Mouse (Mus musculus) limb, embryonic 11.5 days (tissue): Measurements from ENCODE around the gene Shq1. TPM values are rescaled to one million over a fixed set of nuclear protein-coding genes. Genes with fewer than 3 reads are reported as not detected.
A peak's percentile ranks its signal among the peaks of the same experiment; 100 is the strongest.

ENCODE experiments used
- ATAC-seq: fragments of 200-750 bp; cut with Nextera tagmentation; 2 replicates; pipeline ENCODE4 v1.8.0; 2017; ENCODE audit warnings: low read depth; ENCODE audit not compliant: insufficient number of reproducible peaks, low FRiP score, low TSS enrichment
- DNase-seq: peaks from one replicate; pipeline ENCODE4 v3.0.0-alpha.2; 2015; ENCODE audit warnings: low spot score
- H3K27ac ChIP-seq: fragments of 300-500 bp; sonication (generic); replicated peaks from 2 replicates; pipeline ENCODE4 v1.5.1; 2014; ENCODE audit warnings: low read depth, mild to moderate bottlenecking, low read length
- H3K27me3 ChIP-seq: fragments of 300-500 bp; sonication (generic); 2 replicates; pipeline ENCODE4 v1.6.1; 2014; ENCODE audit warnings: mild to moderate bottlenecking, low read length, mixed read lengths; ENCODE audit not compliant: control insufficient read depth, insufficient read depth
- H3K36me3 ChIP-seq: fragments of 300-500 bp; sonication (generic); 2 replicates; pipeline ENCODE4 v1.6.1; 2014; ENCODE audit warnings: mild to moderate bottlenecking, low read length, moderate library complexity, mixed read lengths; ENCODE audit not compliant: control insufficient read depth, insufficient read depth
- H3K4me1 ChIP-seq: fragments of 300-500 bp; sonication (generic); 2 replicates; pipeline ENCODE4 v1.6.1; 2014; ENCODE audit warnings: low read length, mixed read lengths; ENCODE audit not compliant: control insufficient read depth, insufficient read depth
- H3K4me2 ChIP-seq: fragments of 300-500 bp; sonication (generic); 2 replicates; pipeline ENCODE4 v1.6.1; 2014; ENCODE audit warnings: low read depth, mild to moderate bottlenecking, moderate library complexity; ENCODE audit not compliant: severe bottlenecking
- H3K4me3 ChIP-seq: fragments of 300-500 bp; sonication (generic); 2 replicates; pipeline ENCODE4 v1.5.1; 2014; ENCODE audit warnings: low read depth, low read length
- H3K9ac ChIP-seq: fragments of 300-500 bp; sonication (generic); 2 replicates; pipeline ENCODE4 v1.6.1; 2014; ENCODE audit warnings: mild to moderate bottlenecking, low read length
- H3K9me3 ChIP-seq: fragments of 300-500 bp; sonication (generic); 2 replicates; pipeline ENCODE4 v1.6.1; 2016; ENCODE audit warnings: low read length; ENCODE audit not compliant: control insufficient read depth
- WGBS: fragments of 180-500 bp; shearing (Covaris S2); extraction: QIAGEN DNeasy Blood & Tissue Kit; methylation state at CpG from one replicate; pipeline ENCODE4 v1.1.7; 2014; 5-methylcytosine and 5-hydroxymethylcytosine counted together
- polyA plus RNA-seq: library from polyadenylated mRNA; unstranded; fragments of >200 nt; fragmentation: Nextera tagmentation; extraction: Ambion mirVana; gene quantifications from 2 replicates; pipeline ENCODE4 v1.2.1, GENCODE M21; 2014

Gene Shq1
- polyA plus RNA-seq, 1 experiment from 2014 or later = 20.3 TPM

DNA sequence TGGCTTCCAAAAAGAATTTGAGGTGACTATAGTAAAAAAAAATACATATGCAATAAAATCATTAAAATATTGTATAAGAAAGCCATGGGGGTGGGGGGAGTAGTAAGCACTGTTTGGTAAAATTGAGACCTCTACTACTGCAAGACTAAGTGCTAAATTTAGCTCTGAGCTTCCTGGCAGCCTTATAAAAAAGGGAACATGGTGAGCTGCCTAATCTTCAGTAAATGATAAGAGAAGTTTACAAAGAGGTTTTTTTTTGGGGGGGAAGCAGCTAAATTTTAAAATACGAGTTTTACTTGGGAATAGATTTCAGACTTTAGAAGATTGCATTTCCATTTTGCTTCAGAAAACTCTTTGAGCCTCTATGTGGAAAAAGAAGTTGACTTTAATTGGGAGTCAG lies 37.3 kb upstream of the Shq1 start:
- Histone ChIP-seq H3K9ac (no peak overlapping the region), H3K9me3 (no peaks in the 10 kb centered on the region), H3K4me1 (no peaks in the 10 kb centered on the region; the same call in 1 of the 2 replicates), H3K4me3 (no peak overlapping the region), H3K27ac (no peak overlapping the region), H3K4me2 (no peak overlapping the region), H3K36me3 (no peaks in the 10 kb centered on the region), H3K27me3 (no peaks in the 10 kb centered on the region)
- WGBS = 78% methylated on average over 1 of the region's 1 CpGs
- ATAC-seq (no peak), DNase-seq (no peak)

DNA sequence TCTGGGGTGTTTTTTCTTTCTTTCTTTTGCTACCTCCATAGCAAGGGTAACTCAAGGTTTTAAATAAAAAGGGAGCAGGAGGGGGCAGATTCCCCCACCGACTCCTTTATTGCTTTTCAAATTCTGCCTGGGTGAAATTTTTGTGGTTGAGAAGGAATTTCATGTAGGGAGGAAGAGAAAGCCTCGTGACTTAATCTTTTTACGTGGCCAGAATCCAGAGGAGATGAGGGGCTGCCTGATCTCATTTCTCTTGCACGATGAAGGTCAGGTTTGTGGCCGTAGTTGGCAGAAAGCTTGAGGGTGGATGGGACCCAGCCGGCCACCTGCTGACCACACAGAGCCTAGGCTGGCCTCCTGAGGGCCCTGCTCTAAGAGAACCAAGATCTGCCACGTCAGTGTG lies 36.6 kb upstream of the Shq1 start:
- H3K4me3 ChIP-seq = no peak overlapping the region
- no peaks in the 10 kb centered on the region for H3K9me3 ChIP-seq
- H3K9ac ChIP-seq = no peak overlapping the region
- H3K27me3 ChIP-seq = no peaks in the 10 kb centered on the region
- no peak overlapping the region for H3K4me2 ChIP-seq
- H3K4me1 ChIP-seq = no peaks in the 10 kb centered on the region; the same call in 1 of the 2 replicates
- no peak overlapping the region for H3K27ac ChIP-seq
- ATAC-seq (no peak), DNase-seq (no peak)
- H3K36me3 ChIP-seq = no peaks in the 10 kb centered on the region
- WGBS = 51% methylated on average over 7 of the region's 7 CpGs

DNA sequence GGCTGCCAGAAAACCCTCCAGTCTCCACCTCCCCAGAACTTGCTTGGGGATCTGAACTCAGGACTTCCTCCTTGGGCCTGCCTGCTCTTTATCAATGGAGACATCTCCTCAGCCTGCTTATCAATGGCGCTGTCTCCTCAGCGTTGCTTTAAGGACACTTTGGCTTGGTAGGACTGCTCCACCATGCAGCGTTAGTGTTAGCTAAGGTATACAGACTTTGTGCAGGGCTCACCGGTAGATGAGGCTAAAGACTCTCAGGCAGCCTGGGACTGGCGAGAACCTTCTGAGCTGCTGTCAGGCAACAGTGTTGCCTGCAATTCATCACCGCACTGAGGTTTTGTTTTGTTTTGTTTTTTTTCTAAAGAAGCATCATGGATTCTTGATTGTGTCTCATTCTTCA lies 35.9 kb upstream of the Shq1 start:
- ATAC-seq (no peak), DNase-seq (no peak)
- Histone ChIP-seq H3K27ac (no peak overlapping the region), H3K27me3 (no peaks in the 10 kb centered on the region), H3K4me3 (no peak overlapping the region), H3K9me3 (no peaks in the 10 kb centered on the region), H3K36me3 (no peaks in the 10 kb centered on the region), H3K4me1 (no peaks in the 10 kb centered on the region; the same call in 1 of the 2 replicates), H3K4me2 (no peak overlapping the region), H3K9ac (no peak overlapping the region)
- WGBS = 73% methylated on average over 6 of the region's 6 CpGs

DNA sequence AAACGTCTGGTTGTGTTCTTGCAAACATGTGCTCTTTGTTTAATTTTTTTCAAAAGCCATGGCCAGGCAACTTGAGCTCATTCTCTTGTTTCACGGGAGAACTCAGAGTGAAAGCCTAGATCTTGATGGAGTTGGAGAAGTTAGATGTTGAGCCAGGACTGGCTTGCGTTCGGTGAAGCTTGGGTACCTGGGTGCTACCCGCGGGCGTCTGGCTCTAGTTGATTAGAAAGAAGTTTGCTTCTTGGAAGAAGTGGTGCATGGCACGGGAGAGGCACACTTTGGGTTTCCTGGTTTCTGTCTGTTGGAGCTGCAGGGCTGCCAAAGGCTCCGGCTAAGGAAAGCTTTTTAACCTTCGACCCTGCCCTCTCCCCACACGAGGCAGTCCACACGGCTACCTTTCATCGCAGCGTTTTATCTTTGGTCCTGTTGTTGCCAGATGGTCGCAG lies 34.4 kb upstream of the Shq1 start:
- no peaks in the 10 kb centered on the region for H3K9me3 ChIP-seq
- H3K4me1 ChIP-seq = no peaks in the 10 kb centered on the region; the same call in 1 of the 2 replicates
- H3K27ac ChIP-seq = no peak overlapping the region
- H3K4me3 ChIP-seq = peak overlapping the region; percentile 59
- WGBS = under 1% methylated on average over 15 of the region's 15 CpGs
- H3K27me3 ChIP-seq = no peaks in the 10 kb centered on the region
- no peaks in the 10 kb centered on the region for H3K36me3 ChIP-seq
- ATAC-seq (no peak), DNase-seq (peak; percentile 74)
- H3K4me2 ChIP-seq = peak overlapping the region; percentile 85
- peak overlapping the region; percentile 79 for H3K9ac ChIP-seq

DNA sequence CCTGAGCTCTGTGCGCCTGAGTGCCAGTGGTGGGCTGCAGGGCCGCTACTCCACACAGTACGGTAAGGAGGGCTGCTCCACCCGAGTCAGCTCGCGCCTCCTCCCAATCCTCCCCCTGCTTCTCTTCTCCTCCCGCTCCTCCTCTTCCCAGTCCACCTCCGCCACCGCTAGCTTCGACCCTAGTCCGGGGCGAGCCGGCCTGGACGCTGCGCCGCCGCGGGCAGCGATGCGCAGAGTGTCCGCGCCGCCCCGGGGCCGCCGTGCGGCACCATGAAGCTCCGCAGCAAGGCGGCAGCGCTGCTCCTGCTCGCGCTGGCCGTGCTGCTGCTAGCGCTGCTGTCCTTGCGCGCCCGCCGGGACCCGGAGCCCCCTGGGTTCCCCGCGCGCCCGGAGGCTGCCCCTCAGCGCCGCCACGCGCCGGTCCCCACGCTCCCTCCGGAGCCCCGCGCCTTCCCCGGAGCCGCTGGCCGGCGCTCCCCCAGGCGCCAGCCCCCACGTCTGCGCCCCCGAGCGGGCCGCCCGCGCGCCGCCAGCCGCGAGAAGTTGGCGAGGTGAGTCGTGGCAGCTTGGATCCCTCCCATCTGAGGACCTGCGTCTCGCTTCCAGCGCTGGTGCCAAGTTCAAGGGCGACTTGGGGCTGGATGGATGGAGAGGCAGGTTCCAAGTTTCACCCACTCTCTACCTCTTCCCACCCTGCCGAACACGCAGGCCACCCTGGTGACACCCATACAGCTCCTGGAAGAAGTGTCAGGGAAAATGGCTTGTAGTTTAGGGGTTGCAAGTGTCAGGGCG lies 33.8 kb upstream of the Shq1 start, which contains the start of gene Gxylt2:
Gene Gxylt2, plus strand, starts transcription at position 161 of the 792 bp plus-strand sequence.
- WGBS = under 1% methylated on average over 74 of the region's 77 CpGs
- DNase-seq (peak; percentile 83), ATAC-seq (peak; percentile 91)
- no peaks in the 10 kb centered on the region for H3K36me3 ChIP-seq
- H3K9ac ChIP-seq = peak within 1 kb of the TSS; percentile 79
- peak within 1 kb of the TSS; percentile 53 for H3K27ac ChIP-seq
- peak within 1 kb of the TSS; percentile 59 for H3K4me3 ChIP-seq
- no peaks in the 10 kb centered on the region for H3K9me3 ChIP-seq
- peak within 1 kb of the TSS; percentile 85 for H3K4me2 ChIP-seq
- no peaks in the 10 kb centered on the region for H3K27me3 ChIP-seq
- H3K4me1 ChIP-seq = no peaks in the 10 kb centered on the region; the same call in 1 of the 2 replicates

DNA sequence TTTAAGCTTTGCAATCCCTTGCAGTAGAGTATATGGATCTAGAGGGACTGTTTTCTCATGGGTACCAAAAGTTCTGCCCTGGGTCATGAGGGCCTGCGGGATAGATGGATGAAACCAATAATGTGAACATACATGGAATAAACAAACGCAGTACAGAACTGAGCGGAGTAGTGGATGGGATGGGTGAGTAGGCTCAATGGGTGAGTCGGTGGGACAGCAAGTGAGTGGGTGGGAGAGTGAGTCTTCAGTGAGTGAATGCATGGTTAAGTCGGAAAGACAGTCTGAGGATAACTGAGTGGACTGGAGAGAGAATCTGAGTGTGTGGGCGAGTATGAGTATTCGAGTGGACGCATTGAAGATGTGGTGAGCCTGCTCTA lies 33.2 kb upstream of the Shq1 start:
- WGBS = 36% methylated on average over 8 of the region's 8 CpGs
- no peak overlapping the region for H3K27ac ChIP-seq

DNA sequence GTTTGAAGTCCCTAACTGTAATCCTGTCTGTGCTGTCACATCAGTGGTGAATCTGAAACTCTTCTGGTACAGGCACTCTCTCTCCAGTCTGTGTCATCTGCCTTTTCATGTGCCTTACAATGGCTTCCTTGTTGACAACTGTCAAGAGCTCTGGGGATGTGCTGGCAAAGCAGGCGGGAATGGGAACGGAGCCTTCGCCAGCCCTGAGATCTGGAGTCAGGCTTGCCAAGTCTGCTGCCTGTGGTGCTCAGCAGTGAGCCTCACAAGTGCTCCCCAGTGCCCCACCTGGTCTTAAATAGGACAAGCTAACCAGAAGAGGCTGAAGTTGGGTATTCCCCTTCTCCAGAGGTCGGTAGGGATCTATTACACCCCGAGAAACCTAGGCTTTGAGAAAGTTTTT lies 29.8 kb upstream of the Shq1 start:
- no peak for ATAC-seq
- Histone ChIP-seq H3K4me2 (no peak overlapping the region), H3K4me3 (no peak overlapping the region), H3K27ac (no peak overlapping the region), H3K9ac (no peak overlapping the region), H3K4me1 (no peaks in the 10 kb centered on the region; the same call in 1 of the 2 replicates), H3K9me3 (no peaks in the 10 kb centered on the region), H3K36me3 (no peaks in the 10 kb centered on the region), H3K27me3 (no peaks in the 10 kb centered on the region)
- 82% methylated on average over 5 of the region's 5 CpGs for WGBS
- DNase-seq = no peak

More for the DNA sequence above, 33.2 kb upstream of the Shq1 start:
- DNase-seq (no peak), ATAC-seq (no peak)
- Histone ChIP-seq H3K9ac (no peak overlapping the region; the same call in 1 of the 2 replicates), H3K9me3 (no peaks in the 10 kb centered on the region), H3K4me3 (peak overlapping the region; percentile 59), H3K4me1 (no peaks in the 10 kb centered on the region; the same call in 1 of the 2 replicates), H3K27me3 (no peaks in the 10 kb centered on the region), H3K4me2 (peak overlapping the region; percentile 85), H3K36me3 (no peaks in the 10 kb centered on the region)

DNA sequence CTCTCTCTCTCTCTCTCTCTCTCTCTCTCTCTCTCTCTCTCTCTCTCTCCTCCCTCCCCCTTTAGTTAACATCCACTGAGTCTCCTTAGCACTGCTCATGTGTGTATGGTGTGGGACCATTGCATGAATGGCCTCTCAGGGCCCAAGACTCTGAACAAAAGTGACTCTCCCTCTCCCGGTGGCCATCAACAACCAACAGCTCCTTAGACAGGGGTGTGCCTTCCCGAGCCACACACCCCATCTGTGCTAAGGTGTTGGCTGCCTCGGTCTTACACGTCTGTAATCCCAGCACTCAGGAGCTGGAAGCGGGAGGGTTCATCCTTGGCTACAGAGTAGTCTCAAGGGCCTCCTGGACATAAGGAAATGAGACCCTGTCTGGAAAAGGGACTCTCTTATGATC lies 29.0 kb upstream of the Shq1 start:
- no peak overlapping the region for H3K4me2 ChIP-seq
- H3K27me3 ChIP-seq = no peaks in the 10 kb centered on the region
- no peak for ATAC-seq
- H3K36me3 ChIP-seq = no peaks in the 10 kb centered on the region
- no peak for DNase-seq
- no peaks in the 10 kb centered on the region for H3K9me3 ChIP-seq
- no peak overlapping the region for H3K4me3 ChIP-seq
- H3K4me1 ChIP-seq = no peaks in the 10 kb centered on the region; the same call in 1 of the 2 replicates
- H3K9ac ChIP-seq = no peak overlapping the region
- H3K27ac ChIP-seq = no peak overlapping the region
- WGBS = 79% methylated on average over 5 of the region's 5 CpGs
